Mouse (Mus musculus) monocyte, adult 2 months (primary cell): ENCODE measurements around the gene Colec11.

Experiments
- DNase-seq, 2 experiments: peaks; one replicate each; pipeline ENCODE4 v3.0.0; 2022; ENCODE audit warnings: low spot score in 2 of 2, low read depth in 1 of 2

The Colec11 gene

GRCm38 (mm10) chr12:28603494-28603893, 19.7 kb downstream of the Colec11 start:
- no peak for DNase-seq

- DNase-seq: no peak
These were observed 20.9 kb downstream of the Colec11 start for GRCm38 (mm10) chr12:28602259-28602658.

- no peak for DNase-seq
These were observed 24.6 kb downstream of the Colec11 start for GRCm38 (mm10) chr12:28598526-28598991.

- no peak for DNase-seq
These were observed 25.1 kb downstream of the Colec11 start for GRCm38 (mm10) chr12:28598110-28598509.

- no peak for DNase-seq
These were observed 25.5 kb downstream of the Colec11 start for GRCm38 (mm10) chr12:28597699-28598098.

- DNase-seq: no peak
These were observed 26.3 kb downstream of the Colec11 start for GRCm38 (mm10) chr12:28596851-28597250.

GRCm38 (mm10) chr12:28590428-28590827, 32.7 kb downstream of the Colec11 start:
- no peak for DNase-seq

- peak; percentile 4 to 8 for DNase-seq
These were observed 33.9 kb downstream of the Colec11 start for GRCm38 (mm10) chr12:28589090-28589868.

- DNase-seq: no peak
These were observed 35.2 kb downstream of the Colec11 start for GRCm38 (mm10) chr12:28587949-28588348.

GRCm38 (mm10) chr12:28584036-28584435, 39.1 kb downstream of the Colec11 start:
- no peak for DNase-seq

- DNase-seq: no peak
These were observed 40.8 kb downstream of the Colec11 start, which contains the start of gene Allc for GRCm38 (mm10) chr12:28582423-28582822. TSS of gene Allc (minus strand) at chr12:28582523.

GRCm38 (mm10) chr12:28579132-28579531, 44.0 kb downstream of the Colec11 start:
- no peak for DNase-seq

GRCm38 (mm10) chr12:28578147-28578546, 45.0 kb downstream of the Colec11 start:
- DNase-seq: no peak

- no peak for DNase-seq
These were observed 47.7 kb downstream of the Colec11 start for GRCm38 (mm10) chr12:28575366-28576070.

- DNase-seq: no peak
These were observed 50.9 kb downstream of the Colec11 start for GRCm38 (mm10) chr12:28572241-28572640.

- DNase-seq: no peak
These were observed 70.9 kb downstream of the Colec11 start, which contains the start of gene Dcdc2c for GRCm38 (mm10) chr12:28552299-28552698. TSS of gene Dcdc2c (minus strand) at chr12:28552399.

GRCm38 (mm10) chr12:28551775-28552174, 71.4 kb downstream of the Colec11 start:
- DNase-seq: no peak

- no peak for DNase-seq
These were observed 74.3 kb downstream of the Colec11 start for GRCm38 (mm10) chr12:28548887-28549286.
